Mouse (Mus musculus) ovary, adult 2 months (tissue): ENCODE data around the gene Trmt6. TPM values are rescaled to one million over a fixed set of nuclear protein-coding genes. Genes with fewer than 3 reads are reported as not detected.

Source experiments
- polyA plus RNA-seq: library from polyadenylated mRNA; depleted of rRNA; stranded (reverse); fragments of >200 nt; gene quantifications from 2 replicates; pipeline ENCODE4 v1.2.3, GENCODE M21; 2012; rRNA removed

Gene Trmt6
- 2.1 and 2.8 TPM in 2 replicates for polyA plus RNA-seq

DNA sequence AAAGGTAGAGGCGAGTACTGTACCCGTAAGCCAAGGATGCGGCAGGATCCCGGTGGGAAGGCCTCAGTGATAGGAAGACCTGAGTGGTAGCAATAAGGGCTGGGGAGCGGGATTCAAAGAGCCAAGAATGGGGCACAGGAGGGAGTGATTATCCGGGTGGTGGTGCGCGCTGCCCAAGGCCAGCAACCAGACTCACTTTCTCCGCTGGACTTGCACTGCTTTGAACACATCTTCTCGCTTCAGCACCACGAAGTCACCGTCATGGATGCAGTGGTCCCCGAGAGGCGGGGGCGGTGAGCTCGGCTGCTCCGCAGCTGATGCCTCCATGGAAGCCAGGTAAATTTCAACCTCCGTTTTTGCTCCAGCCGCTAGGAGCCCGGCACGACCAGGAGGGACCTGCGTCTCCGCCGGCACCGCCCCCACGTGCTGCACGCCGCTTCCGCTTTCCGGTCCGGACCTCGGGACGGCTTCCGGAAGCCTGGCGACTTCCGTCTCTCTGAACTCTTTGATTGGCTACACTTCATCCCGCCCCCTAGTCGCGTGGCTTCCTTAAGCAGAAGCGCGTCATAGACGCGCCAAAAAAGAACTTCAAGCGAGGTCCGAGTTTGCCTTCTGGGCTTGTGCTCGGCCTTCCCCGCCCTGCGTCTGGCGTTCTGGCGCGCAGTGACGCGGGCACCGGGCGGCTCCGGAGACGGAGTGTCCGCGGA is at the start of gene Trmt6, which contains the start of gene Mcm8:
Trmt6 (minus strand) TSS at position 448 of the 707 bp plus-strand sequence.
Mcm8 (plus strand) TSS at position 534 of the 707 bp plus-strand sequence.

DNA sequence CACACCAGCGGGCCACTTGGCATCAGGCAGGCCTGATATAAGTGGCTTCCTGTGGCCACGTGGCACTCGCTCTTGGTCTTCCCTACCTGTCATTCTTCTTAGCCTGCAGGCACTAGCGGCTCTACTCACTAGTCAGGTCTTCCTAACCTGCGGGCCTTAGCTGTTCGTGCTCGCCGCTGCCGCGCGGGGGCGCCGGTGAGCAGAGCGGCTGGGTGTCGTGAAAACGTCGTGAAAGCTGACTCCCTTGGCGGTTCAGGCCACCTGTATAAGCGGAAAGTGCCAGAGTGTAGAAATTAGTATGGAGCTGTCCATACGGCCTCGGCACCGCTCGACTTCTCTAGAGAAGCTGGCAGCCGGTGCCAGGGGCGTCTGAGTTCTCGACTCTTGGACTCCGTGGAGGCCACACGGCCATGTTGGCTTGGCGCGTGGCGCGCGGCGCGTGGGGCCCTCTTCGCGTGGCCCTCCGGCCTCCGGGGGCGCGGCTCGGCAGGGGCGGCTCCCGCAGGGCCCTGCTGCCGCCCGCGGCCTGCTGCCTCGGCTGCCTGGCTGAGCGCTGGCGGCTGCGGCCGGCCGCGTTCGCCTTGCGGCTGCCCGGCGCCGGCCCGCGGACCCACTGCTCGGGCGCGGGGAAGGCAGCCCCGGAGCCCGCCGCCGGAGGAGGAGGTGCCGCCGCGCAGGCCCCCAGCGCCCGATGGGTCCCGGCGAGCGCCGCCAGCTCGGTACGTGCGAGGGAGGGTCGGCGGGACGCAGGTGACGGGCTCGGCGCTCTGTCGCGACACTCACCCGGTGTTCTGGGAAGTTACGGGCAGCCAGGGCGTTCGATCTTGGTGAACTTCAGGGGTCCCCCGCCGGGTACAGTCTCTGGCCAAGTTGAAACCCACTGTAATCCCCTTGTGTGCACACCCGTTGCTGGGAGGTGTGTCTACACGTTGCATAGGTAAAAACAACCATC is 30.8 kb upstream of the Trmt6 start, which contains the start of gene Crls1:
Crls1 (plus strand) TSS at position 260 of the 952 bp plus-strand sequence.

DNA sequence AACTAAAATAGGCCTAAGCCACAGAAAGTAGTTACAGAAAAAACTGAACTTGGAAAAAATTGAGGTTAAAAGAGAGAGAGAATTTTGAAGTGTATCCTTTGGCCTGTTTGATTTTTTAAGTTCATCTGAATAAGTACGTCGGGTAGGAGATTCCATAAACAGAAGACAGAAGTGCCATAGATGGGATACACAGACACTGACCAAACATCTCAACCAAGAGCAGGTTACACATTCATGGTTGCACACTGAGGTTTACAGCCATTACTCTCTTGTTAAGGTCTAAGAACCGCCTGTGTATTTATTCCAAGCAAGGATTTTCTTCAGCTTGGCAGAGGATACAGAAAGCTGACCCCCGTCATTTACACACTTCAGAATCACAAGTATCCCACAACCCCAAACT is 34.9 kb downstream of the Trmt6 start, which contains the start of gene Chgb:
Chgb (plus strand) TSS at position 301 of the 400 bp plus-strand sequence.

Other genes starting within 250 kb of the Trmt6 start
- 4.5 and 5.8 TPM in 2 replicates for gene Gpcpd1, start 228.3 kb downstream of the Trmt6 start, polyA plus RNA-seq
- 13.0 and 14.1 TPM in 2 replicates for gene Shld1, start 129.1 kb downstream of the Trmt6 start, polyA plus RNA-seq
- gene Chgb, start 34.8 kb downstream of the Trmt6 start, polyA plus RNA-seq, result 0.11 and 0.12 TPM in 2 replicates
- 2.0 and 2.3 TPM in 2 replicates for gene Mcm8, start 86 bp upstream of the Trmt6 start, polyA plus RNA-seq
- gene Crls1, start 30.6 kb upstream of the Trmt6 start, polyA plus RNA-seq, result 66.9 and 100 TPM in 2 replicates
- gene Lrrn4, start 64.8 kb upstream of the Trmt6 start, polyA plus RNA-seq, result 22.8 and 36.7 TPM in 2 replicates
- gene Fermt1, start 129.9 kb upstream of the Trmt6 start, polyA plus RNA-seq, result 5.0 and 5.3 TPM in 2 replicates